Mouse (Mus musculus): ENCODE data around the gene Atp5d.
A peak's percentile ranks its signal among the peaks of the same experiment; 100 is the strongest.

Gene Atp5d

DNA sequence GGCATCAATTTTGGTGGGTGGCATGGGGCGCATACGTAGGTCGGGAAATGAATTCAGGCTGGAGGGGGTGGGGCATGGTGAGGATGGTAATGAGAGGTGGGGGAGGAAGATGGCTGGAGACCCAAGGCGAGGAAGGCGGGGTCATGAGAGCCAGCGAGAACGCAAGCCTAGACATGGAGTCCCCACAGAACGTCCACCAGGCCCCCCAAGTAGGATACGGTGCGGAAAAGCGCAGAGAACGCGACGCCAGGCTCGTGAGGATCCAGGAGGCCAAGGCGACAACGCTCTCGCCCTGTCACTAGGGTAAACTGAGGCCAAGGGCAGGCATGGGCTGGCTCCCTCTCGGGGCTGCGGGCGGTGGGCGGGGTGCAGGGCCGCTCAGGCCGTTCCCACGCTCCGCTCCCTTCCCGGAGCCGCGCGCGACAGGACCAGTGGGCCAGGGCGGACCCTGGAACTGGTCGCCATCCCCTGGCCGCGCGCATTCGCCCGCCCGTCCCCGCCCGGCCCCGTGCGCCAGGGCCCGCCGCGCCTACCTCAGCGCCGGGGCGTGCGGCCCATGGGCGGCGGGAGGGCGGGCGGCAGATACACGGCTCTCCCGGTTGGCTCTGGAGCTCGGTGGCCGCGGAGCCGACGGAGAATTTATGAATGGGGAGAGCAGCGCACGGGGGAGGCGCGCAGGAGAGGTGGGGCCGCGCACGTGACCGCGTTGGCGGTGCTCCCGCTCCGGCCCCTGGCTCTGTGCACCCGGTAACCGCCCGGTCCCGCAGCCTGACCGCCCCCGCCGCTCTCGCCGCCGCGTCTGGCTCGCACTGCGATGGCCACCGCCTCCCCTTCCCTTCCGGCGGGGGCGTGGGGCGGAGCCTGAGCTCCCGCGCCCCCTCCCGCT lies at the start of gene Atp5d:
Gene Atp5d, plus strand, starts transcription at position 80 of the 886 bp plus-strand sequence.
- peak in 1 of 2 experiments; percentile 52 for DNase-seq

- no peak for DNase-seq
Measured at GRCm38 (mm10) chr10:80089146-80089545, 49.3 kb upstream of the Atp5d start.

GRCm38 (mm10) chr10:80091527-80091926 lies 46.9 kb upstream of the Atp5d start:
- DNase-seq, result no peak

- no peak for DNase-seq
Measured at GRCm38 (mm10) chr10:80092690-80093089, 45.7 kb upstream of the Atp5d start.

GRCm38 (mm10) chr10:80094085-80094484 lies 44.3 kb upstream of the Atp5d start:
- no peak for DNase-seq

- DNase-seq, result no peak
Measured at GRCm38 (mm10) chr10:80094684-80095083, 43.7 kb upstream of the Atp5d start.

GRCm38 (mm10) chr10:80095547-80095946 lies 42.9 kb upstream of the Atp5d start:
- DNase-seq, result no peak

DNA sequence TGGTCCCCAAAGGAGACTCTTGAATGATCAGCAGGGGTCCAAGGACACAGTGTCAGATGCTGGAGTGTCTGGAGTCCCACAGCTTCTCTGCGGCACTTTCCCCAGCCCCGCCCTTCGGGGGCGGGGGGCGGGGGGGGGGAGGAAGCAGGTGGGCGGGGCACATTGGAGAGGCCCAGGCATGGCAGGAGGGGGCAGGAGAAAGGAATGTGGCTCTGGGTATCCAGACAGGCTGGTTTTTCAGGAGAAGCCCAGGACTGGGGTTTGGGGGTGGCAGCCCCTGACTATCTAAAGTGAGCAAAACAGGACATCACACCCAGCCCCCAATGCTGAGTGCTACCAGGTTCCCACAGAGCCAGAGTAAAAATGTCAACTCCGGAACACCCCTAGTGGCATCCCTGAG lies 41.2 kb upstream of the Atp5d start:
- DNase-seq, result no peak

DNA sequence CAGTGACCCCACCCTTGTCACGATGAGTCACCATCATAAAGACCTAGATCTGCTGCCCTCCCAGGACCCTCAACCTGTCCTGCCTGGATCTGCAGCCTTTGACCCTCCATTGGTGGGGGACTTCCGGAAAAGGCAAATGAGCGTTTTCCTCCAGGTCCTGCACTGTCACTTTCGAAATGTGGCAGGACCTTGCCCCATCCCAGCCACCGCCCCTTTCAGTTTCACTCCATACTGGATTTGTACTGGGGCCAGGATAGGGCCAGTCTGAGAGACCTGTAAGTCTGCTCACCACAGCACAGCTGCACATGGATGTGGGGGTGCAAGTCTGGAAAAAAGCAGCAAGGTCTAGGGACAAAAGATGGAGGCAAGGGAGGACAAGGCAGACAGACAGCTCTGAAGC lies 39.8 kb upstream of the Atp5d start:
- DNase-seq, result no peak

DNA sequence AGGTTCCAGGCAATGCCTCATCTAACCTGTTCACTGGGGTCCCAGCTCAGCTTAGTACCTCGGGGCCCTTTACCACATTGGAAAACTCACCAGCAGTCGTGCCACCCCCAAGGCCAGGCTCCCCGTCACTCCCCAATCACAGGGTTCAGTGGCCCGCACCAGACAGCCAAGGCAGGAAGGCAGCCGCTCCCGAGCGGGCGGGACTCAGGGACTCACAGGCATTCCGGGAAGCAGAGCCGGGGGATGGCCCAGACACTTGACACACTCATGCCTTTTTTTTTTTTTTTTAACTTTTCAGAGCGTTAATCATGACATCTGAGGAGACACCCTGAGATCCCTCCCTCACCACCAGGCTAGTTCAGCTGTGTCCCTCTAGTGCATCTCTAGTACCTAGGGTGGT lies 37.5 kb upstream of the Atp5d start:
- DNase-seq, result no peak

DNA sequence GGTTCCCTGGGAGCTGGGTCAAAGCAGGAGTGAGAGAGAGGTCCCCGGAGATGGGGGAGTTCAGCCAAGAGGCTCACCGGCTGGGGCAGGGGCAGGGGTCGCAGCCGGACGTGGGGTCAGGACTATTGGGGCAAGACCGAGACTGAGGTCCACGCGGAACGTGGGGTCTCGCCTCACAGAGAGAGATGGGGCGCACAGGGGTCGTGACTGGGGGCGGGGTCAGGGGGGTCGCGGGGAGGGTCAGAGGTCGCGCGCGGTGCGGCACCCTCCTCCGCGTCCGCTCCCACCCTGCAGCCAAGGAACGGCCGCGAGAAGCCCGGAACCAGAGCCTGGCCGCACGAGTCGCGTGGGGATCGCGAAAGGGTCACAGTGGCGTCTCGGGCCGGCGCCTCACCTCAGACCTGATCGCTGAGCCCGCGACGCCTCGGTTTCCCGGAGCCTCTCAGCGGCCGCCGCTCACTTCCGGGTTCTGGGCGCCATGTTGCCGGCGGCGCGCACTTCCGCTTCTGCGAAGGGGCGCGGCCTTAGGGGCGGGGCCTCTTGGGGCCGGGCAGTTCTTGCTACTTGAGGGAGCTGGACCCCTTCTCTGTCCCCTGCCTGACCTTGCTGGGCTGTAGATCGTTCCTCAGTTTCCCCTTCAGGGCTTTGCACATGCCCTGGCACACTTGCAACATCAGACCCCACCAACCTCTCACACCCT lies 36.1 kb upstream of the Atp5d start:
- peak; percentile 95 to 96 for DNase-seq

- no peak for DNase-seq
Measured at GRCm38 (mm10) chr10:80103032-80103431, 35.4 kb upstream of the Atp5d start.

DNA sequence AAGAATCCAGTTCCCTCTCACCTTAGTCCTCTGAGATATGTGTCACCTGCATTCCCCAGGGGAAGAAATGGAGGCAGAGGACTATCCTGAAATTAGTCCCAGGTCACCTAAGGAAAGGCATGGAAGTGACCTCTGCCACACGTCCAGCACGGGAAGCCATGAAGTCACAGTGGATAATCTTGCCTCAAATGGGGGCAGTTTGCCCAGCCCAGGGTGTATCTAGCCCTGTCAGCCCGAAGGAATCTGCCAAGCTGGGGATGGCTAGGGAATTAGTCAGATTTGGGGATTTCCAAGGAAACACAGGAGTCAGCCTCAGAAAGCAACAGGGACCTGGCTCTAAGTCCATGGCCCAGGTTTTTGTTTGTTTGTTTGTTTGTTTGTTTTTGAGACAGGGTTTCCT lies 34.3 kb upstream of the Atp5d start:
- no peak for DNase-seq

GRCm38 (mm10) chr10:80105460-80105859 lies 33.0 kb upstream of the Atp5d start, which contains the start of gene Sbno2:
Gene Sbno2, minus strand, starts transcription at chr10:80105571.
- peak; percentile 46 to 57 for DNase-seq

DNA sequence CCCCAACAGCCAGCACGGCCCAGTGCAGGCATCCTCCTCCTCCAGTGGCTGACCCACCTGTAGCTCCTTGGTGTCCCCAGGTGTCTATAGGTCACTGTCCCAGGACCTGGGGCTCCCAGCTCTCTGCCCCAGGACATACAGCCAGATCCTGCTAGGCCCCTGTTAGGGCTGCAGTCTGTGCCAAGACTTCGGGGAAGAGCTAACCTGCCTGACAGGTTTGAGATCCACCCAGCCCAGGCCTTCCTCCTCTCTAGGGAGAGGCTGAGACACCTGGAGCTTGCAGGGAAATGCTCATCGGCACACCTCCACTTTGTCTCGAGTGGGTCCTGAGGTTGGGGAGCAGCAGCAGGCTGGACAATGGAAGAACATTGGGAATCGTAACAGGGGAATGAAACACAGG lies 32.5 kb upstream of the Atp5d start:
- DNase-seq, result no peak

DNA sequence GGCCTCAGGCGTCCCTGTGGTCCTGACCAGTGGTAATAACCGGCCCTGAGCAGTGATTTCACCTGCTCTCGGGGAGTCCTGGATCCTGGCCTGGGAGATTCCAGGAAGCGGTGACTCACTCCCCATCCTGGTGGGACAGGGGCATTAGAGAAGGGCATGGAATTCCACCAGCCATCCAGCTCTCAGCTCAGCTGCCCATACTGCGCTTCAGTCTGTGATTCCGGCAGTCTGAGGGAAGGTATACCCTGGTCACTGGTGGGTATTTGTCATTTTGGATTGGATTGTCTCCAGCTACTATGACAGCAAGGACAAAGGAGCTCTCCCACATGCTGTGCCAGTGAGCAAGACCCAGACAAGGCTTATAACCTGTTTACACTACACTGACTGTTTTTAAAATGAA lies 30.8 kb upstream of the Atp5d start:
- DNase-seq, result no peak

DNA sequence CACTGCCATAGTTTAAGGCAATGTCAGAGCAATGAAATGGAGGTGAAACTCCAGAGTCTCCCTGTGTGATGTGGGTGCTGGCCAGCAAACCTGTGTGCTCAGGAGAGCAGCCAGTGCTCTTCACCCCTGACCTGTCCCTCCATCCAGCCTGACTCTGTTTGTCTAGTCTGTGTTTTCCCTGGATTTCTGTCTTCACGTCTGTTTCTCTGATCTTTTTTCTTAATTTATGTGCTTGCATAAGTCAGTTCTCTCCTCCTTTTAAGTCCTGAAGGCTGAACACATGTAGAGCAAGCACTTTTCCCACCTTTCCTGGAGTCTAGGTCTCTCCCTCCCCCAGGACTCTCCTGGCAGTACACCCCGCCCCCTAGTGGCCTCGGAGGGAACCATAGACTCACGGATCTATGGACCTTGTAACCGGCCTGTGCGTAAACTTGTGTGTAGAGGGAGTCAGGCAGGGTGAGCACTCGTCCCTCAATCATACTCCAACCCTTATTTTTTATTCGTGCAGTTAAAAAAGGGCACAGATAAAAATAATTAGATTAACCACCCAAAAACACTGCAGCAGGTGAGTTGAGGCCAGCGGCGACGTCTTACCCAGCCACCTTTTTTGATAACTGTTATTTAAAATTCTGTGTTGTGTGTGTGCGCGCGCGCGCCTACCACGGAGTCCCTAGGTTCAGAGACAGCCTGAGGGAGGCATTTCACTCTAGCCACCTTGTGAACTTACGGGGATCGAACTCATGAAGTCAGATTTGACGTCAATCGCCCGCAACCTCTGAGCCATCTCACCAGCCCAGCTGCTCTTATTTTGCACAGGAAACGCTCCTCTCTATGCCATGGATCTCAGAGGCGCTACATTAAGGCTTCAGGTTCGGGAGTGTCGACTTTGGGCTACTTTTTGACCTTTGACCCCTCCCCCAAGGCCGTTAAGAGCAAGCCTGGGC lies 23.8 kb upstream of the Atp5d start:
- peak; percentile 92 to 93 for DNase-seq

DNA sequence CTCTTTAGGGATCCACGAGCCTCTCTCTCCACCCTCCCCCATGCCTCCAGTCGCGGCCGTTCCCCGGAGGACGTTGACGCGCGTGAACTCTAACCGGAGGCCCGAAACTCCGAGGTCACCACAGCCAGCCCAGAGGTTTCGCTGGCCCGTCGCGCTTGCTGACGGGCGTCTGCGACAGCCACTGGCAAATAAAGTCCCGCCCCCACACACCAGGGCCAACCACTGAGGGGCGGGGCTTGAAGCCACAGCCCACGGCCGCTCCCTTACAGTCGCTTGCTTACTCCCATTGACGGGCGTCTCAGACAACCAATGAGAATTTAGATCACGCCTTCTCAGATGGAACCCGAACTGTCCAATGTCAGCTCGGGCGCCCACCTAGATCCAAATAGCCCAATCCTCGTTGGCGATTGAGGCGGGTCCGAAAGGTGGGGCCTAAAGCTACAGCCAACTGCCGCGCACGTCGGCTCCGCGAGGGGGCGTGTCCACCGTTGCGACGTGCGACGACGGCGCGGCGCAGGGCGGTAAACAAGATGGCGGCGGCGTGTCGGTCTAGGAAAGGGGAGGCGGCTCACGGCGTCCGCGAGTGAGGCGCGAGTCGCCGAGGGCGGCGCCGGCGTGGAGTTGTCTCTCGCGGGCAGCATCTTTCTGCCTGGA lies 23.0 kb upstream of the Atp5d start, which contains the start of gene Stk11:
Gene Stk11, plus strand, starts transcription at position 514 of the 654 bp plus-strand sequence.
- DNase-seq, result peak; percentile 96 to 97

- no peak for DNase-seq
Measured at GRCm38 (mm10) chr10:80115944-80116335, 22.5 kb upstream of the Atp5d start.

GRCm38 (mm10) chr10:80116563-80116926 lies 21.9 kb upstream of the Atp5d start:
- peak; percentile 28 to 45 for DNase-seq

DNA sequence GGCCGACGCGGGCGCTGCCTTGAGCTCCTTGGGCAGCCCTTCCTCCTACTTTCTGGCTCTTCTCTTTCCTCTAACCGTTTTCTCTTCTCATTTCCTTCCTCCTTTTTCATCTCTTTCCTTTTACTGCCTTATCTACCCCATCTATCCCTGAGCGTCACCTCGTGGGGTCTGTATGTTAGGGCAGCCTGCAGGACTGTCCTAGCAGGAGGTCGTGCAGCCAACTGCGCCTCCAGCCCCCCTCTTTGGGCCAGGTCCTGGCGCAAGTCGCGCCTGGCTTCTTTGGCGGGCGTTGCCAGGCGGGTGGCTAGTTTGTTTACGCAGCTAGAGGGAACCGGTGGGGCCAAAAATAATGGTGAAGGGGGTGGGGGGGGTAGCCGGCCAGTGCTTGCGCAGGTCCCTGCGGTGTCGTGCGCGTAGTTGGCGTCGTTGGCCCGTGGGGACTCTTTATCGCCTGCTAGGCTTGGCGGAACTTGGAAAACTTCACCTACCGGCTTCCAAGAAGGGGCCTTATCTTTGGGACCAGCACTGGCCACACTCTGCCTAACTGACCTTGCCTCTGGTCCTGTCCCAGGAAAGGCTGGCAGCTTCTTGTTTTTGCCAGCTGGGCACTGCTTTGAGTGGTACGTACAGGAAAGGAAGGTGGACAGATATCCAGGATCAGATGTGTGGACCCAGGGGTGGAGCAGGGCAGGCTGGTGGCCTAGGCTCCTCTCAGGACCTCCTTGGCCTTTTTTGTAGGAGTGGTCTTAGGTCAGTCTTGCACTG lies 21.3 kb upstream of the Atp5d start:
- peak; percentile 45 to 47 for DNase-seq

GRCm38 (mm10) chr10:80117736-80118135 lies 20.7 kb upstream of the Atp5d start:
- DNase-seq, result no peak
